Mouse (Mus musculus) megakaryocyte progenitor cell, adult 5-6 weeks (primary cell): ENCODE data around the gene Zfp219. TPM values are rescaled to one million over a fixed set of nuclear protein-coding genes. Genes with fewer than 3 reads are reported as not detected.

Source experiments
- total RNA-seq, 2 experiments: library from RNA; stranded (forward) in 1 of 2; stranded (reverse) in 1 of 2; fragments of 157-497, 149-512 nt in 1 of 2; fragments of 200-1000 nt in 1 of 2; gene quantifications; 2 replicates each; pipeline versions ENCODE4 v1.2.3 to v1.2.4; 2015 to 2017

Zfp219 gene
- total RNA-seq, 2 experiments from 2014 or later: 6.5 to 8.2 TPM

Other genes with a start within 250 kb of the Zfp219 start
- gene Ang4, start 247.1 kb downstream of the Zfp219 start, total RNA-seq (2015): not detected in 2 replicates
- gene Ang4, start 247.1 kb downstream of the Zfp219 start, total RNA-seq (2017): not detected in 2 replicates
- not detected in 2 replicates for gene AY358078, start 220.7 kb downstream of the Zfp219 start, total RNA-seq (2015)
- gene AY358078, start 220.7 kb downstream of the Zfp219 start, total RNA-seq (2017): not detected in 2 replicates
- gene Ear6, start 167.0 kb downstream of the Zfp219 start, total RNA-seq (2015): 5.8 and 12.8 TPM in 2 replicates
- 7.5 and 19.0 TPM in 2 replicates for gene Ear6, start 167.0 kb downstream of the Zfp219 start, total RNA-seq (2017)
- 6.7 and 10.1 TPM in 2 replicates for gene Mettl17, start 135.9 kb downstream of the Zfp219 start, total RNA-seq (2015)
- 14.7 and 15.5 TPM in 2 replicates for gene Mettl17, start 135.9 kb downstream of the Zfp219 start, total RNA-seq (2017)
- 0.10 and 0.34 TPM in 2 replicates for gene Slc39a2, start 127.8 kb downstream of the Zfp219 start, total RNA-seq (2015)
- gene Slc39a2, start 127.8 kb downstream of the Zfp219 start, total RNA-seq (2017): 0.17 TPM in 1 of 2 replicates, not detected in the other
- 8.9 and 10.4 TPM in 2 replicates for gene Ndrg2, start 106.6 kb downstream of the Zfp219 start, total RNA-seq (2015)
- gene Ndrg2, start 106.6 kb downstream of the Zfp219 start, total RNA-seq (2017): 7.0 and 15.6 TPM in 2 replicates
- gene Tppp2, start 102.3 kb downstream of the Zfp219 start, total RNA-seq (2015): not detected in 2 replicates
- not detected in 2 replicates for gene Tppp2, start 102.3 kb downstream of the Zfp219 start, total RNA-seq (2017)
- gene Rnase13, start 98.0 kb downstream of the Zfp219 start, total RNA-seq (2015): not detected in 2 replicates
- gene Rnase13, start 98.0 kb downstream of the Zfp219 start, total RNA-seq (2017): not detected in 2 replicates
- 3.0 and 9.1 TPM in 2 replicates for gene Arhgef40, start 36.0 kb downstream of the Zfp219 start, total RNA-seq (2015)
- gene Arhgef40, start 36.0 kb downstream of the Zfp219 start, total RNA-seq (2017): 5.0 and 15.2 TPM in 2 replicates
- gene Tmem253, start 5.1 kb downstream of the Zfp219 start, total RNA-seq (2015): 0.30 TPM in 1 of 2 replicates, not detected in the other
- not detected in 2 replicates for gene Tmem253, start 5.1 kb downstream of the Zfp219 start, total RNA-seq (2017)
- gene Olfr221, start 21.7 kb upstream of the Zfp219 start, total RNA-seq (2015): not detected in 2 replicates
- not detected in 2 replicates for gene Olfr221, start 21.7 kb upstream of the Zfp219 start, total RNA-seq (2017)
- 353 and 414 TPM in 2 replicates for gene Hnrnpc, start 83.3 kb upstream of the Zfp219 start, total RNA-seq (2015)
- 560 and 665 TPM in 2 replicates for gene Hnrnpc, start 83.3 kb upstream of the Zfp219 start, total RNA-seq (2017)
- gene Rpgrip1, start 90.0 kb upstream of the Zfp219 start, total RNA-seq (2015): 5.2 and 7.9 TPM in 2 replicates
- 3.3 and 7.1 TPM in 2 replicates for gene Rpgrip1, start 90.0 kb upstream of the Zfp219 start, total RNA-seq (2017)
- gene Supt16, start 176.7 kb upstream of the Zfp219 start, total RNA-seq (2015): 90.6 and 92.7 TPM in 2 replicates
- gene Supt16, start 176.7 kb upstream of the Zfp219 start, total RNA-seq (2017): 219 and 256 TPM in 2 replicates
- 78.7 and 79.5 TPM in 2 replicates for gene Chd8, start 237.0 kb upstream of the Zfp219 start, total RNA-seq (2015)
- 43.7 and 57.7 TPM in 2 replicates for gene Chd8, start 237.0 kb upstream of the Zfp219 start, total RNA-seq (2017)